Mouse (Mus musculus): ENCODE measurements around the gene Sept5. TPM values are rescaled to one million over a fixed set of nuclear protein-coding genes. Genes with fewer than 3 reads are reported as not detected.

Gene Sept5
- polyA plus RNA-seq, 1 experiment from 2014 or later, result 149 TPM

DNA sequence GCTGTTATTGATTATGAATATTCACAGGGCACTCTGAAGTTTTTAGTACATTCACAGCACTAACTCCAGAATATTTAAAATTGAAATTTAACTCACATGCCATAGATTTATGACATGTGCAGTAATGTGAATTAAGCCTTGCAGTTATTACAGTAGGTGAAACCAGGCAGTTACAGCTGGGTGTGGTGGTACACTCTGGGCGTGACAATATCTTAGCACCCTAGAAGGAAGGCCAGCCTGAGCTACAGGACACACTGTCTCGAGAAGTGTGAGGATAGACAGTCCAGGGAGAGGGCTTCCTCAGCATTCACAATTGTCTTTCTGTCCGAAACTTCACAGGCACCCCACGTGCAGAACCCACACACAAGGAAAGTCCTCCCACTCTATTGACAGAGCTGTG is 14.7 kb upstream of the Sept5 start:
- no peaks in the 10 kb centered on the region for H3K36me3 ChIP-seq
- H3K27ac ChIP-seq, result no peak overlapping the region
- H3K4me3 ChIP-seq (replicated peaks), result no peak overlapping the region
- no peak for ATAC-seq
- no peaks in the 10 kb centered on the region for H3K9me3 ChIP-seq
- H3K4me1 ChIP-seq (replicated peaks), result no peaks in the 10 kb centered on the region
- no peak overlapping the region for H3K4me2 ChIP-seq (replicated peaks)
- 72% methylated on average over 4 of the region's 4 CpGs for WGBS
- H3K27me3 ChIP-seq, result no peaks in the 10 kb centered on the region
- no peak overlapping the region for H3K9ac ChIP-seq (replicated peaks)

GRCm38 (mm10) chr16:18643406-18643998 is 13.7 kb upstream of the Sept5 start:
- Histone ChIP-seq H3K9me3 (no peaks in the 10 kb centered on the region), H3K4me2 (replicated peaks) (no peak overlapping the region), H3K27ac (no peak overlapping the region), H3K36me3 (no peaks in the 10 kb centered on the region), H3K27me3 (no peaks in the 10 kb centered on the region), H3K4me1 (replicated peaks) (no peaks in the 10 kb centered on the region), H3K9ac (replicated peaks) (no peak overlapping the region), H3K4me3 (replicated peaks) (no peak overlapping the region)
- ATAC-seq, result no peak
- 82% methylated on average over 11 of the region's 11 CpGs for WGBS

- Histone ChIP-seq H3K9me3 (no peaks in the 10 kb centered on the region), H3K27ac (no peak overlapping the region), H3K27me3 (no peaks in the 10 kb centered on the region), H3K4me2 (replicated peaks) (no peak overlapping the region), H3K36me3 (no peaks in the 10 kb centered on the region), H3K4me1 (replicated peaks) (no peaks in the 10 kb centered on the region), H3K9ac (replicated peaks) (no peak overlapping the region), H3K4me3 (replicated peaks) (no peak overlapping the region)
- no peak for ATAC-seq
- WGBS, result 84% methylated on average over 4 of the region's 4 CpGs
These were observed 13.1 kb upstream of the Sept5 start for GRCm38 (mm10) chr16:18642897-18643296.

DNA sequence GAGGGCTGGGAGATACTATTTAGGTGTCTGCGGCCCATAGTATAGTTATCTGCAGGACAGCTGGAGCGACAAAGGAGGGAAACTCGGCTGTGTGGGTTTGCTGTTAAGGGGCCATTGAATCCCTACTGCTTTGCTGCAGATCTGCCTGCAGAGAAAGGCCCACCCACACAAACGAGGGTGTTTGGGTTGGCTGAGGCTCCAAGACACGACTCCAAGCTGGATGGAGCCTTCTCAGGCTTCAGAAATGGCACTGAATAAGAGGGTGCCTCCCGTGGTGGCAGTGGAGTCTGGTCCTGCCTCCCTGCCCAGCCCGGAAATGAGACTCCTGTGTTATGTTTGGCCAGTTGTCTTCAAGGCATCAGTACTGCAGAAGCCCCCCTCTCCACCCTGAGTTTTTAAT is 12.5 kb upstream of the Sept5 start:
- Histone ChIP-seq H3K9me3 (no peaks in the 10 kb centered on the region), H3K4me3 (replicated peaks) (no peak overlapping the region), H3K36me3 (no peaks in the 10 kb centered on the region), H3K9ac (replicated peaks) (no peak overlapping the region), H3K27ac (no peak overlapping the region), H3K27me3 (no peaks in the 10 kb centered on the region), H3K4me2 (replicated peaks) (no peak overlapping the region), H3K4me1 (replicated peaks) (no peaks in the 10 kb centered on the region)
- 65% methylated on average over 7 of the region's 7 CpGs for WGBS
- no peak for ATAC-seq

- Histone ChIP-seq H3K4me2 (replicated peaks) (no peak overlapping the region), H3K9ac (replicated peaks) (no peak overlapping the region), H3K27ac (no peak overlapping the region), H3K36me3 (no peaks in the 10 kb centered on the region), H3K27me3 (no peaks in the 10 kb centered on the region), H3K9me3 (no peaks in the 10 kb centered on the region), H3K4me3 (replicated peaks) (no peak overlapping the region), H3K4me1 (replicated peaks) (no peaks in the 10 kb centered on the region)
- no peak for ATAC-seq
- WGBS, result 85% methylated on average over 1 of the region's 1 CpGs
These were observed 9.7 kb upstream of the Sept5 start for GRCm38 (mm10) chr16:18639382-18639929.

GRCm38 (mm10) chr16:18638396-18638795 is 8.6 kb upstream of the Sept5 start:
- Histone ChIP-seq H3K27me3 (no peaks in the 10 kb centered on the region), H3K27ac (no peak overlapping the region), H3K4me1 (replicated peaks) (no peaks in the 10 kb centered on the region), H3K36me3 (no peaks in the 10 kb centered on the region), H3K9me3 (no peaks in the 10 kb centered on the region), H3K4me2 (replicated peaks) (no peak overlapping the region), H3K4me3 (replicated peaks) (no peak overlapping the region), H3K9ac (replicated peaks) (no peak overlapping the region)
- no peak for ATAC-seq
- WGBS, result 52% methylated on average over 2 of the region's 2 CpGs

- H3K4me2 ChIP-seq (replicated peaks), result no peak overlapping the region
These were observed 7.0 kb upstream of the Sept5 start for GRCm38 (mm10) chr16:18636804-18637203.

GRCm38 (mm10) chr16:18636401-18636800 is 6.6 kb upstream of the Sept5 start:
- Histone ChIP-seq H3K9ac (replicated peaks) (no peak overlapping the region), H3K4me2 (replicated peaks) (no peak overlapping the region), H3K27me3 (peaks cover 10% of the 10 kb centered on the region; the same call in 1 of the 2 replicates), H3K9me3 (no peaks in the 10 kb centered on the region), H3K4me1 (replicated peaks) (no peaks in the 10 kb centered on the region), H3K27ac (no peak overlapping the region), H3K36me3 (no peaks in the 10 kb centered on the region), H3K4me3 (replicated peaks) (no peak overlapping the region)
- no peak for ATAC-seq
- WGBS, result 81% methylated on average over 5 of the region's 5 CpGs

More at GRCm38 (mm10) chr16:18636804-18637203, 7.0 kb upstream of the Sept5 start:
- no peaks in the 10 kb centered on the region for H3K9me3 ChIP-seq
- H3K36me3 ChIP-seq, result no peaks in the 10 kb centered on the region
- no peak for ATAC-seq
- no peak overlapping the region for H3K27ac ChIP-seq
- 0 out of 2 replicates have a peak, but pooled peaks cover 7% of the 10 kb centered on the region for H3K27me3 ChIP-seq
- no peak overlapping the region for H3K4me3 ChIP-seq (replicated peaks)
- WGBS, result 58% methylated on average over 3 of the region's 3 CpGs
- H3K9ac ChIP-seq (replicated peaks), result no peak overlapping the region
- no peaks in the 10 kb centered on the region for H3K4me1 ChIP-seq (replicated peaks)

GRCm38 (mm10) chr16:18633333-18633732 is 3.6 kb upstream of the Sept5 start:
- Histone ChIP-seq H3K4me1 (replicated peaks) (peaks cover 9% of the 10 kb centered on the region), H3K27me3 (peaks cover 11% of the 10 kb centered on the region; the same call in 1 of the 2 replicates)
- WGBS, result 23% methylated on average over 1 of the region's 1 CpGs

DNA sequence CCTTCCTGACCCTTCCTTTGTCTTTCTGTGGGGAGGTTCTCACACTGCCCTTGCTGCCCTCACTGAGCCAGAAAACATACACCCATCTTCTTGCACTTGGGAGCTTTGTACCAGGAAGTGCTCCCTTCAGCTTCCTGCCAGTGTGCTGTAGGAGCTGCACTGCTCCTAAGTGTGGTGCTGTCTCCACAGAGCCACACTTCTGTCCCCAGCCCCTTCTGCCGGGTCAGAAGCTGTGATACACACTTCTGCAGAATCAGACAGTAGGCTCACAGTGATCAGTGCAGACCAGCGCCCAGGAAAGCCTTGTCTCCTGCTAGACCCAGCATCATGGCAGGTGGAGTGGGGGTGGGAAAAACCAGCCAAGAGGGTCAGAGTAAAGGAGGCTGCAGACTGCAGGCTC is 3.1 kb upstream of the Sept5 start:
- H3K9me3 ChIP-seq, result no peaks in the 10 kb centered on the region
- ATAC-seq, result no peak
- H3K36me3 ChIP-seq, result no peaks in the 10 kb centered on the region
- peaks cover 16% of the 10 kb centered on the region; the same call in 1 of the 2 replicates for H3K27me3 ChIP-seq
- 66% methylated on average over 2 of the region's 2 CpGs for WGBS
- no peak overlapping the region for H3K4me3 ChIP-seq (replicated peaks)
- H3K4me1 ChIP-seq (replicated peaks), result peaks cover 14% of the 10 kb centered on the region
- H3K27ac ChIP-seq, result no peak overlapping the region
- no peak overlapping the region for H3K4me2 ChIP-seq (replicated peaks)
- no peak overlapping the region for H3K9ac ChIP-seq (replicated peaks)

More at GRCm38 (mm10) chr16:18633333-18633732, 3.6 kb upstream of the Sept5 start:
- Histone ChIP-seq H3K36me3 (no peaks in the 10 kb centered on the region), H3K9ac (replicated peaks) (no peak overlapping the region), H3K4me3 (replicated peaks) (no peak overlapping the region), H3K4me2 (replicated peaks) (no peak overlapping the region), H3K9me3 (no peaks in the 10 kb centered on the region), H3K27ac (no peak overlapping the region)
- no peak for ATAC-seq

DNA sequence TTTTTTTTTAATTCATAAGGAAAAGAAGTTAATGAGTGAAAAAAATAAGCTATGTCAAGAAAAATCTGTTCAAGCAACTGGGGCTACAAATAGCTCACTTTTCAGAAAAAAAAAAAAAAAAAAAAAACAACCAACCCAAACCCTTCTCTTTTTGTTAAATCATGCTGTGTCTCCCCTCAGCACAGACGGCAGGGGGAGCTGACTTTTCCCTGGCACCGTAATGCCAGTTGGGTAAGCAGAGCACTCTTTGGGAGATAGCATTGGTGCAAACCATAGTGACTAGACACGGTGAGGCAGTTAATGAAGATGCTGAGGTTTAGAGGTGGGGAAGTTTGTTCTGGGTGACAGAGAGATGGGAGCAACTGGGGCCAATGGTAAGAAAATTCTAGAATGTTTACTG is 2.3 kb upstream of the Sept5 start:
- no peak overlapping the region for H3K4me2 ChIP-seq (replicated peaks)
- 61% methylated on average over 3 of the region's 3 CpGs for WGBS

GRCm38 (mm10) chr16:18631141-18631540 is 1.4 kb upstream of the Sept5 start:
- Histone ChIP-seq H3K4me2 (replicated peaks) (no peak overlapping the region), H3K4me1 (replicated peaks) (peaks cover 31% of the 10 kb centered on the region), H3K27me3 (peaks cover 30% of the 10 kb centered on the region), H3K36me3 (no peaks in the 10 kb centered on the region), H3K4me3 (replicated peaks) (no peak overlapping the region), H3K27ac (no peak overlapping the region), H3K9me3 (no peaks in the 10 kb centered on the region), H3K9ac (replicated peaks) (no peak overlapping the region)
- WGBS, result 58% methylated on average over 7 of the region's 7 CpGs
- ATAC-seq, result no peak

More for the DNA sequence above, 2.3 kb upstream of the Sept5 start:
- Histone ChIP-seq H3K36me3 (no peaks in the 10 kb centered on the region), H3K9me3 (no peaks in the 10 kb centered on the region), H3K27me3 (peaks cover 23% of the 10 kb centered on the region), H3K9ac (replicated peaks) (no peak overlapping the region), H3K27ac (no peak overlapping the region), H3K4me1 (replicated peaks) (peaks cover 22% of the 10 kb centered on the region), H3K4me3 (replicated peaks) (no peak overlapping the region)
- ATAC-seq, result no peak

DNA sequence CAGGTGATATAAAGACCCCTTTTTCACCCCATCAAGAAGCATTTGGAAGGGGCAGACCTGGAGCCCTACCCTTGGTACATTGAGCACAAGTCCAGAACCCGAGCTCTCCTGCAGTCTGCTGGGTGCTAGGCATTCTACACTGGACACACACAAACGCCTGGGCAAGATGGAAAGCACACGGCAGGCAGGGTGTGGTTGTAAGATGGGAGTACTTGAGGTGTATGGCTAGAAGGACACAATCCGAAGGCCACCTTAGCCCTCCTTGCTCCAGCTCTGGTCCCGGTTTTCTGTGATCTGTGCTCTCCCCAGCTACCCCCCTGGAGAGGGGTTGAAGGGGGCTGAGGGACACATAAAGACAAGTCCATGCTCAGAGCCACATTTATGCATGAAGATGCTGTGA is 537 bp upstream of the Sept5 start:
- H3K9ac ChIP-seq (replicated peaks), result peak overlapping the region; percentile 96
- H3K4me3 ChIP-seq (replicated peaks), result peak overlapping the region; percentile 88
- 56% methylated on average over 5 of the region's 5 CpGs for WGBS
- peaks cover 38% of the 10 kb centered on the region for H3K27me3 ChIP-seq
- peak overlapping the region; percentile 90 for H3K4me2 ChIP-seq (replicated peaks)
- peak; percentile 9 for ATAC-seq
- peak overlapping the region; percentile 91 for H3K27ac ChIP-seq
- H3K36me3 ChIP-seq, result peaks cover 5% of the 10 kb centered on the region
- H3K4me1 ChIP-seq (replicated peaks), result peaks cover 39% of the 10 kb centered on the region
- no peaks in the 10 kb centered on the region for H3K9me3 ChIP-seq
